ENCODE assay signal across 24 mouse cellular contexts in the genomic region with DNA sequence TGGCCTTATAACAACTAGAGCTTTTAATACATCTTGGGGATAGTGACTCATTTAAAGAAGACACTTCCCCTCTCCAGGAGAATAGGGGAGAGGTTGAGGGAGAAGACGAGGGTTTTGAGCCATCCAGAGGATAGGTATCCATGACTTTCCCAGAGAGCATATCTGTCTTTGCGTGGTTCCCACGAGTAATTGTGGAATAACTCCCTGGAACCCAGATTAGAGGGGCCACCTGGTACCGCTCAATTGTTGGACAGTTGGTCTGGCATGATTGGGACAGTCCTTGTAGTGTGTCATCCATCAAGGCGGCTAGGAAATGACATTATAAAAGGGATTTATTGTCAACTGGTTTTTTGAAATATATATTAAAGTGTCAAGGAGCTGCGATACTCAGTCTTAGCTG. TPM values are rescaled to one million over a fixed set of nuclear protein-coding genes. Genes with fewer than 3 reads are reported as not detected.
DNase-seq lines count a peak whose midpoint lies in the region; ATAC-seq and TF ChIP-seq lines count a peak whose summit lies in the region.
"Had no signal": no experiment of that assay in that cellular context is flagged by ENCODE, and none has a peak within 500 bp of the region (broad histone marks: within the 10 kb centered on the region; RNA-seq: fewer than 3 reads in every experiment).

No protein-coding gene starts in this region.

- H3K9ac ChIP-seq in heart, embryonic 11.5 days (ENCODE audit: low read depth, low read length): no peak overlapping the region
- H3K9ac ChIP-seq in heart, adult 2 months (ENCODE audit: low read depth, low read length): no peak overlapping the region
- H3K9ac ChIP-seq in heart, postnatal 0 days (replicated peaks; ENCODE audit: low read depth, low read length): no peak overlapping the region
- H3K9ac ChIP-seq in midbrain, embryonic 11.5 days (ENCODE audit: low read length): no peak overlapping the region
- H3K9ac ChIP-seq: embryonic facial prominence, embryonic 15.5 days; hindbrain, embryonic 13.5 days; midbrain, embryonic 12.5 days; neural tube, embryonic 15.5 days had no signal

- peak overlapping the region; percentile 41; the same call in 1 of the 2 replicates for H3K27ac ChIP-seq in heart, embryonic 11.5 days (ENCODE audit: low read depth, low read length)
- no peak overlapping the region for H3K27ac ChIP-seq in heart, adult 2 months
- peak overlapping the region; percentile 87 for H3K27ac ChIP-seq in heart, postnatal 0 days (ENCODE audit: low read depth)
- H3K27ac ChIP-seq in midbrain, embryonic 10.5 days (replicated peaks): peak overlapping the region; percentile 86
- H3K27ac ChIP-seq in midbrain, embryonic 11.5 days (ENCODE audit: low read depth, low read length): no peak overlapping the region
- H3K27ac ChIP-seq: gastrocnemius, adult 2 months; hindbrain, embryonic 13.5 days; kidney, postnatal 0 days; midbrain, embryonic 12.5 days had no signal

- ATAC-seq in heart, embryonic 11.5 days (replicated peaks; ENCODE audit: insufficient number of reproducible peaks, low FRiP score, low TSS enrichment): no peak
- ATAC-seq in heart, postnatal 0 days (ENCODE audit: insufficient read depth, low read depth): no peak
- no peak for ATAC-seq in midbrain, embryonic 11.5 days (ENCODE audit: low FRiP score)
- ATAC-seq: CD4-positive, CD25-positive, alpha-beta regulatory T cell, adult 4 months; forebrain, embryonic 14.5 days had no signal

- TF ChIP-seq CTCF in heart, adult 2 months (IDR thresholded peaks at IDR 0.05): no peak
- TF ChIP-seq CTCF in heart, postnatal 0 days (IDR thresholded peaks at IDR 0.05; ENCODE audit: low read depth): no peak

- H3K9me3 ChIP-seq in heart, embryonic 11.5 days (replicated peaks; ENCODE audit: control insufficient read depth, low read length): peaks cover 3% of the 10 kb centered on the region; the same call in 1 of the 2 replicates
- no peaks in the 10 kb centered on the region for H3K9me3 ChIP-seq in heart, postnatal 0 days (replicated peaks; ENCODE audit: control insufficient read depth, low read length)
- H3K9me3 ChIP-seq in midbrain, embryonic 10.5 days (replicated peaks): no peaks in the 10 kb centered on the region
- H3K9me3 ChIP-seq in midbrain, embryonic 11.5 days (ENCODE audit: control insufficient read depth, low read length): no peaks in the 10 kb centered on the region; the same call in 1 of the 2 replicates
- H3K9me3 ChIP-seq: embryonic facial prominence, embryonic 15.5 days; hindbrain, embryonic 13.5 days; midbrain, embryonic 12.5 days; neural tube, embryonic 15.5 days had no signal

- 61% methylated on average over 6 of the region's 6 CpGs for WGBS in heart, embryonic 11.5 days (ENCODE audit: insufficient replicate concordance)
- WGBS in heart, adult 2 months: 80% methylated on average over 6 of the region's 6 CpGs
- 63% methylated on average over 6 of the region's 6 CpGs for WGBS in heart, postnatal 0 days
- 92% methylated on average over 6 of the region's 6 CpGs for WGBS in midbrain, embryonic 10.5 days
- WGBS in midbrain, embryonic 11.5 days: 92% methylated on average over 6 of the region's 6 CpGs

- H3K4me1 ChIP-seq in heart, embryonic 11.5 days (ENCODE audit: control insufficient read depth, insufficient read depth, low read length): peaks cover 45% of the 10 kb centered on the region
- peaks cover 9% of the 10 kb centered on the region for H3K4me1 ChIP-seq in heart, adult 2 months (ENCODE audit: control insufficient read depth, insufficient read depth, low read length)
- H3K4me1 ChIP-seq in heart, postnatal 0 days (ENCODE audit: control insufficient read depth, insufficient read depth): peaks cover 34% of the 10 kb centered on the region
- peaks cover 66% of the 10 kb centered on the region for H3K4me1 ChIP-seq in midbrain, embryonic 10.5 days
- H3K4me1 ChIP-seq in midbrain, embryonic 11.5 days (ENCODE audit: control insufficient read depth, insufficient read depth, low read length): peaks cover 18% of the 10 kb centered on the region

- H3K4me2 ChIP-seq in heart, embryonic 11.5 days: no peak overlapping the region
- H3K4me2 ChIP-seq in heart, postnatal 0 days (ENCODE audit: low read depth, low read length): no peak overlapping the region
- H3K4me2 ChIP-seq in midbrain, embryonic 11.5 days: no peak overlapping the region
- H3K4me2 ChIP-seq: embryonic facial prominence, embryonic 15.5 days; hindbrain, embryonic 13.5 days; midbrain, embryonic 12.5 days; neural tube, embryonic 15.5 days had no signal

- no peak for DNase-seq in heart, adult 2 months
- no peak for DNase-seq in heart, postnatal 0 days (ENCODE audit: low spot score)
- no peak for DNase-seq in heart, postnatal 10 days
- no peak for DNase-seq in midbrain, embryonic 10.5 days (ENCODE audit: low spot score)
- DNase-seq in midbrain, embryonic 11.5 days (ENCODE audit: low spot score, missing footprints): no peak
- no peak for DNase-seq in layer of hippocampus, postnatal 10 days (ENCODE audit: low spot score in 2 of 2)
- DNase-seq: thymus, adult 2 months; thymus, postnatal 4 days had no signal

- no peak for TF ChIP-seq POLR2A in heart, adult 2 months (IDR thresholded peaks at IDR 0.05; ENCODE audit: insufficient read depth, low read depth, low read length)

- intact Hi-C loops in heart, adult 2 months (cut with DNase I): loop anchor here (5.0 kb wide), 3 partner anchors 76 to 399 kb away; a partner anchor contains a TSS
- intact Hi-C loops in heart, postnatal 10 days (cut with DNase I): loop anchor here (5.0 kb wide), 1 partner anchor 394 kb away; no protein-coding TSS in a partner anchor

- H3K27me3 ChIP-seq in heart, embryonic 11.5 days (ENCODE audit: control insufficient read depth, insufficient read depth, low read length): no peaks in the 10 kb centered on the region
- H3K27me3 ChIP-seq in heart, adult 2 months (ENCODE audit: control insufficient read depth, insufficient read depth, low read length): no peaks in the 10 kb centered on the region
- no peaks in the 10 kb centered on the region for H3K27me3 ChIP-seq in heart, postnatal 0 days (ENCODE audit: control insufficient read depth, insufficient read depth, low read length)
- no peaks in the 10 kb centered on the region for H3K27me3 ChIP-seq in midbrain, embryonic 10.5 days (ENCODE audit: low read depth, poor library complexity, severe bottlenecking)
- H3K27me3 ChIP-seq in midbrain, embryonic 11.5 days (ENCODE audit: control insufficient read depth, insufficient read depth, low read length): no peaks in the 10 kb centered on the region
- H3K27me3 ChIP-seq: embryonic facial prominence, embryonic 15.5 days; hindbrain, embryonic 13.5 days; midbrain, embryonic 12.5 days had no signal

- no peaks in the 10 kb centered on the region for H3K36me3 ChIP-seq in heart, embryonic 11.5 days (ENCODE audit: control insufficient read depth, insufficient read depth, low read length)
- H3K36me3 ChIP-seq in heart, adult 2 months (ENCODE audit: control insufficient read depth, insufficient read depth, low read length): no peaks in the 10 kb centered on the region
- H3K36me3 ChIP-seq in heart, postnatal 0 days (replicated peaks; ENCODE audit: control insufficient read depth, insufficient read depth, low read length): no peaks in the 10 kb centered on the region
- no peaks in the 10 kb centered on the region for H3K36me3 ChIP-seq in midbrain, embryonic 10.5 days
- no peaks in the 10 kb centered on the region for H3K36me3 ChIP-seq in midbrain, embryonic 11.5 days (ENCODE audit: control insufficient read depth, insufficient read depth, low read length)
- H3K36me3 ChIP-seq: embryonic facial prominence, embryonic 15.5 days; hindbrain, embryonic 13.5 days; midbrain, embryonic 12.5 days; neural tube, embryonic 15.5 days had no signal

- no peak overlapping the region for H3K4me3 ChIP-seq in heart, embryonic 11.5 days (ENCODE audit: low read depth, low read length)
- H3K4me3 ChIP-seq in heart, adult 2 months: no peak overlapping the region
- H3K4me3 ChIP-seq in heart, postnatal 0 days (ENCODE audit: low read depth, low read length): no peak overlapping the region
- no peak overlapping the region for H3K4me3 ChIP-seq in midbrain, embryonic 10.5 days
- H3K4me3 ChIP-seq in midbrain, embryonic 11.5 days (ENCODE audit: low read depth, low read length): no peak overlapping the region
- H3K4me3 ChIP-seq: embryonic facial prominence, embryonic 15.5 days; gastrocnemius, adult 2 months; hindbrain, embryonic 13.5 days; midbrain, embryonic 12.5 days; neural tube, embryonic 15.5 days had no signal

- no peak for TF ChIP-seq EP300 in heart, adult 2 months (IDR thresholded peaks at IDR 0.05; ENCODE audit: insufficient read depth, low read depth, low read length)
- no peak for TF ChIP-seq EP300 in heart, postnatal 0 days (IDR thresholded peaks at IDR 0.05; ENCODE audit: low read depth)

- no peaks in the 10 kb centered on the region for H3K79me2 ChIP-seq in heart, adult 2 months (replicated peaks; ENCODE audit: control insufficient read depth, insufficient read depth, low read length)

RNA-seq across cellular contexts. Expression of a gene that starts 35.1 kb away (rescaled TPM):
- polyA plus RNA-seq in heart, embryonic 11.5 days (2014; fragmentation: Nextera tagmentation; extraction: Ambion mirVana): not detected in 2 replicates
- not detected for total RNA-seq in heart, adult 2 months (2021)
- 4.9 TPM in 1 of 2 replicates, not detected in the other for polyA plus RNA-seq in heart, adult 2 months (2012; rRNA removed)
- total RNA-seq in heart, postnatal 0 days (2014; rRNA removed; ENCODE audit: low replicate concordance): 1.1 TPM in 1 of 2 replicates, not detected in the other
- 1.5 TPM in 1 of 2 replicates, not detected in the other for polyA plus RNA-seq in heart, postnatal 0 days (2015; fragmentation: Nextera tagmentation; extraction: Ambion mirVana)
- total RNA-seq in heart, postnatal 10 days (2021): not detected
- polyA plus RNA-seq in midbrain, embryonic 10.5 days (2016; fragmentation: Nextera tagmentation; extraction: Ambion mirVana): not detected in 2 replicates
- not detected in 2 replicates for polyA plus RNA-seq in midbrain, embryonic 11.5 days (2014; fragmentation: Nextera tagmentation; extraction: Ambion mirVana)
- 1 to 10 TPM; 2.8 to 5.9 TPM for total RNA-seq in layer of hippocampus, postnatal 10 days (2021)
- total RNA-seq: adrenal gland, postnatal 25 days; gastrocnemius, adult 2 months; gastrocnemius, postnatal 4 days; liver, adult 2 months had no signal
- polyA plus RNA-seq: CD4-positive, CD25-positive, alpha-beta regulatory T cell, adult 4 months; forebrain, embryonic 14.5 days; frontal cortex, adult 2 months; hindbrain, embryonic 13.5 days; kidney, adult 2 months; large intestine, adult 2 months; liver, adult 2 months; midbrain, embryonic 12.5 days; stomach, embryonic 14.5 days had no signal

Comparison
In these comparisons a context has a peak if more than half of its experiments do, and no peak if none do; other contexts are left out.
1. H3K27ac ChIP-seq: peak in heart, embryonic 11.5 days (single experiment), heart, postnatal 0 days (single experiment) and midbrain, embryonic 10.5 days (single experiment); none in heart, adult 2 months (single experiment) and midbrain, embryonic 11.5 days (single experiment).